Comparison of ENCODE assay signal across 10 mouse cellular contexts in genomic region chr1:180335513-180336375, GRCm38 (mm10). TPM values are rescaled to one million over a fixed set of nuclear protein-coding genes. Genes with fewer than 3 reads are reported as not detected.
A peak's percentile ranks its signal among the peaks of the same experiment; 100 is the strongest.
DNase-seq lines count a peak whose midpoint lies in the region; ATAC-seq lines count a peak whose summit lies in the region.
"Had no signal": no experiment of that assay in that cellular context is flagged by ENCODE, and none has a peak within 500 bp of the region (broad histone marks: within the 10 kb centered on the region; RNA-seq: fewer than 3 reads in every experiment).

No protein-coding gene starts in this region.

- 0 out of 2 replicates have a peak overlapping the region, but pooled peaks have one; percentile 11 for H3K4me3 ChIP-seq in embryonic facial prominence, embryonic 14.5 days (ENCODE audit: low read depth, low read length)
- H3K4me3 ChIP-seq in liver, embryonic 11.5 days (ENCODE audit: low read depth, low read length) = no peak overlapping the region
- H3K4me3 ChIP-seq in forebrain, embryonic 10.5 days = no peak overlapping the region

- peak overlapping the region; percentile 97 for H3K4me2 ChIP-seq in embryonic facial prominence, embryonic 14.5 days (ENCODE audit: low read depth, low read length)
- H3K4me2 ChIP-seq in liver, embryonic 11.5 days = peak overlapping the region; percentile 90

- H3K27ac ChIP-seq in embryonic facial prominence, embryonic 14.5 days (replicated peaks; ENCODE audit: low read depth, low read length) = no peak overlapping the region
- H3K27ac ChIP-seq in liver, embryonic 11.5 days (ENCODE audit: low read depth, low read length) = no peak overlapping the region
- no peak overlapping the region for H3K27ac ChIP-seq in forebrain, embryonic 10.5 days

- no peak overlapping the region for H3K9ac ChIP-seq in embryonic facial prominence, embryonic 14.5 days (ENCODE audit: low read depth, low read length)
- H3K9ac ChIP-seq in liver, embryonic 11.5 days (ENCODE audit: low read depth, low read length) = no peak overlapping the region
- H3K9ac ChIP-seq: forebrain, postnatal 0 days had no signal

- 74% methylated on average over 12 of the region's 12 CpGs for WGBS in embryonic facial prominence, embryonic 14.5 days
- 76% methylated on average over 12 of the region's 12 CpGs for WGBS in liver, embryonic 11.5 days
- WGBS in forebrain, embryonic 10.5 days = 84% methylated on average over 12 of the region's 12 CpGs

- H3K27me3 ChIP-seq in embryonic facial prominence, embryonic 14.5 days (replicated peaks; ENCODE audit: control insufficient read depth, insufficient read depth, low read length) = 0 out of 2 replicates have a peak, but pooled peaks cover 8% of the 10 kb centered on the region
- H3K27me3 ChIP-seq in liver, embryonic 11.5 days (replicated peaks; ENCODE audit: control insufficient read depth, insufficient read depth, low read length) = peaks cover 22% of the 10 kb centered on the region
- peaks cover 50% of the 10 kb centered on the region for H3K27me3 ChIP-seq in forebrain, embryonic 10.5 days (ENCODE audit: poor library complexity, severe bottlenecking)

- H3K9me3 ChIP-seq in embryonic facial prominence, embryonic 14.5 days (ENCODE audit: control insufficient read depth, low read length) = no peaks in the 10 kb centered on the region
- H3K9me3 ChIP-seq in liver, embryonic 11.5 days (ENCODE audit: control insufficient read depth, low read length) = no peaks in the 10 kb centered on the region
- no peaks in the 10 kb centered on the region for H3K9me3 ChIP-seq in forebrain, embryonic 10.5 days

- H3K36me3 ChIP-seq in embryonic facial prominence, embryonic 14.5 days (ENCODE audit: control insufficient read depth, insufficient read depth, low read length) = peaks cover 39% of the 10 kb centered on the region
- no peaks in the 10 kb centered on the region; the same call in 1 of the 2 replicates for H3K36me3 ChIP-seq in liver, embryonic 11.5 days (ENCODE audit: control insufficient read depth, insufficient read depth, low read length)
- H3K36me3 ChIP-seq in forebrain, embryonic 10.5 days (replicated peaks) = peaks cover 6% of the 10 kb centered on the region; the same call in 1 of the 2 replicates

- peak; percentile 42 for DNase-seq in kidney, adult 18-20 months
- no peak for DNase-seq in kidney, adult 8-10 months
- DNase-seq in embryonic facial prominence, embryonic 14.5 days (ENCODE audit: low spot score) = no peak
- no peak for DNase-seq in liver, embryonic 11.5 days (ENCODE audit: low spot score)
- no peak for DNase-seq in forebrain, embryonic 10.5 days (ENCODE audit: extremely low spot score, low spot score)
- DNase-seq in natural killer cell, adult 2 months (ENCODE audit: low spot score in 2 of 2) = no peak
- DNase-seq in right cerebral cortex, postnatal 25 days = no peak
- DNase-seq: forebrain, postnatal 0 days; thymus, postnatal 4 days had no signal

- ATAC-seq in CD4-positive, CD25-positive, alpha-beta regulatory T cell, adult 4 months = peak; percentile 48
- ATAC-seq in embryonic facial prominence, embryonic 14.5 days (ENCODE audit: low read depth) = no peak
- ATAC-seq in liver, embryonic 11.5 days (replicated peaks; ENCODE audit: low FRiP score) = no peak
- ATAC-seq: forebrain, postnatal 0 days had no signal

- peaks cover 42% of the 10 kb centered on the region for H3K4me1 ChIP-seq in embryonic facial prominence, embryonic 14.5 days (ENCODE audit: control insufficient read depth, insufficient read depth, low read length)
- peaks cover 35% of the 10 kb centered on the region for H3K4me1 ChIP-seq in liver, embryonic 11.5 days (replicated peaks; ENCODE audit: control insufficient read depth, insufficient read depth, low read length)
- H3K4me1 ChIP-seq in forebrain, embryonic 10.5 days = peaks cover 42% of the 10 kb centered on the region

RNA-seq across cellular contexts. Expression of gene Itpkb, which starts 5.5 kb away (rescaled TPM):
- 10 to 100 TPM; 54.6 to 56.7 TPM for polyA plus RNA-seq in CD4-positive, CD25-positive, alpha-beta regulatory T cell, adult 4 months (2017; shearing (Covaris generic))
- polyA plus RNA-seq in embryonic facial prominence, embryonic 14.5 days (2014; fragmentation: Nextera tagmentation; extraction: Ambion mirVana) = 7.4 and 7.6 TPM in 2 replicates
- polyA plus RNA-seq in liver, embryonic 11.5 days (2014; fragmentation: Nextera tagmentation; extraction: Ambion mirVana) = 4.1 and 4.3 TPM in 2 replicates
- 2.5 and 2.8 TPM in 2 replicates for polyA plus RNA-seq in forebrain, embryonic 10.5 days (2016; fragmentation: Nextera tagmentation; extraction: Ambion mirVana)
